Mouse (Mus musculus): Measurements from ENCODE around the gene Itprid1. TPM values are rescaled to one million over a fixed set of nuclear protein-coding genes. Genes with fewer than 3 reads are reported as not detected.

The Itprid1 gene
- polyA plus RNA-seq, 2 experiments, result 0.07 to 0.19 TPM

DNA sequence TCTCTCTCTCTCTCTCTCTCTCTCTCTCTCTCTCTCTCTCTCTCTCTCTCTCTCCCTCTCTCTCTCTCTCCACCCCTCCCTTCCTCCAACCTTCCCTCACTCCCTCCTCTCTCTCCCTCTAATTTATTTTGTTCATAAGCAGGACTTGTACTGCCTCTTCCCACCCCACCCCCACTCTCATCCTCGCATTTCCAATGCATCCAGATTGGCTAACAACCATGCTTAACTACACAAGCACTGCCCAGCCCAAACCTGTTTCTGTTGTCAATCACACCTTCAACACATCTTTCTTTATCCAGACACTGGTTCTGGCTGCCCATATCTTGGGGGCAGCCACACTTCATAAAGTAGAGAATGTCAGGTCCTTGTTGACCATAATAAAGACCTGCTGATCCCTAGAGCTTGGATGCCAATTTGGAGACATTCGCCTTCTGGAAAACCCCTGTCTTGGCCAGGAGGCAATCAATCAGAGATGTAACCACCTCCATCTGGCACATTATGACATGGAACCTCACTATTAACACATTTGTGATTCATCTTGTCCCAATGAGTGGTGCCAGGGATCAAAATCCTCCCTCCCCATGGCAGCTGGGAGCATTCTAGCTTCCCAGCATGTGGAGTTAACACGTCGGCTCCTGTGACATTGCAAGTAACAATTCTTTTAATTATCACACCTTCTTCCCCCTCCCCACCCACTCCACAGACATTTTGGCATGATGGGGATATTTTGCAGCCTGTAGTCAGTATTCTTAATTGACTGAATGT is 84.4 kb downstream of the Itprid1 start:
- TF ChIP-seq POLR2A (IDR thresholded peaks at IDR 0.05; ENCODE audit: borderline replicate concordance, extremely low read depth, insufficient read depth, insufficient read length), result no peak
- 60% methylated on average over 4 of the region's 4 CpGs for WGBS
- Histone ChIP-seq H3K9ac (ENCODE audit: low read depth, low read length, severe bottlenecking) (no peak overlapping the region), H3K4me1 (ENCODE audit: control insufficient read depth, insufficient read depth, low read length) (no peaks in the 10 kb centered on the region), H3K4me2 (replicated peaks; ENCODE audit: low read depth, low read length, severe bottlenecking) (no peak overlapping the region), H3K27me3 (ENCODE audit: control insufficient read depth, insufficient read depth, low read length) (no peaks in the 10 kb centered on the region), H3K36me3 (ENCODE audit: control insufficient read depth, insufficient read depth, low read length) (no peaks in the 10 kb centered on the region), H3K4me3 (replicated peaks; ENCODE audit: low read length) (no peak overlapping the region), H3K27ac (replicated peaks; ENCODE audit: low read depth, low read length) (no peak overlapping the region), H3K9me3 (ENCODE audit: control insufficient read depth, low read length) (no peaks in the 10 kb centered on the region)
- ATAC-seq (ENCODE audit: low FRiP score, low read depth), result no peak
- DNase-seq (ENCODE audit: low spot score), result no peak

DNA sequence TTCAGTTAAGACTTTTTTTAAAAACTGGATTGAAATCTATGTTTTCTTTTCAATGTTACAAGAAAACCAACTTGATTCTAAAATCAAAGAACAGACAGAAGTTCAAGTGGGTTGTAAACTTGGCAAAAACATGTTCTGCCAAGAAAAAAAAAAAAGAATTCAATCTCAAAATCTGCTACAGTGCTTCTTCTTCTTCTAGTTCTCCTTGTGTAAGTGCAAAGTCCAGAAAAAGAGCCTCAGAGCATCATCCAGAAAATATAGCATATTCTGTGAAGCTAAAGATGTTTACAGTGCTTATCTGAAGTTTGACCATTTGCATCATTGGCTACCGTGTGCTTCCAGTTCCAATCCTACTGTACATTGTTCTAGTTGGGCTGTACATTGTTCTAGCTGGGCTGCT is 108.0 kb downstream of the Itprid1 start:
- Histone ChIP-seq H3K36me3 (ENCODE audit: control insufficient read depth, insufficient read depth, low read length) (no peaks in the 10 kb centered on the region), H3K27me3 (ENCODE audit: control insufficient read depth, insufficient read depth, low read length) (no peaks in the 10 kb centered on the region), H3K4me2 (replicated peaks; ENCODE audit: low read depth, low read length, severe bottlenecking) (no peak overlapping the region), H3K4me1 (ENCODE audit: control insufficient read depth, insufficient read depth, low read length) (no peaks in the 10 kb centered on the region), H3K4me3 (replicated peaks; ENCODE audit: low read length) (no peak overlapping the region), H3K27ac (replicated peaks; ENCODE audit: low read depth, low read length) (no peak overlapping the region), H3K9me3 (ENCODE audit: control insufficient read depth, low read length) (no peaks in the 10 kb centered on the region), H3K9ac (ENCODE audit: low read depth, low read length, severe bottlenecking) (no peak overlapping the region)
- 90% methylated on average over 1 of the region's 1 CpGs for WGBS
- no peak for ATAC-seq (ENCODE audit: low FRiP score, low read depth)
- TF ChIP-seq POLR2A (IDR thresholded peaks at IDR 0.05; ENCODE audit: borderline replicate concordance, extremely low read depth, insufficient read depth, insufficient read length), result no peak
- DNase-seq (ENCODE audit: low spot score), result no peak

DNA sequence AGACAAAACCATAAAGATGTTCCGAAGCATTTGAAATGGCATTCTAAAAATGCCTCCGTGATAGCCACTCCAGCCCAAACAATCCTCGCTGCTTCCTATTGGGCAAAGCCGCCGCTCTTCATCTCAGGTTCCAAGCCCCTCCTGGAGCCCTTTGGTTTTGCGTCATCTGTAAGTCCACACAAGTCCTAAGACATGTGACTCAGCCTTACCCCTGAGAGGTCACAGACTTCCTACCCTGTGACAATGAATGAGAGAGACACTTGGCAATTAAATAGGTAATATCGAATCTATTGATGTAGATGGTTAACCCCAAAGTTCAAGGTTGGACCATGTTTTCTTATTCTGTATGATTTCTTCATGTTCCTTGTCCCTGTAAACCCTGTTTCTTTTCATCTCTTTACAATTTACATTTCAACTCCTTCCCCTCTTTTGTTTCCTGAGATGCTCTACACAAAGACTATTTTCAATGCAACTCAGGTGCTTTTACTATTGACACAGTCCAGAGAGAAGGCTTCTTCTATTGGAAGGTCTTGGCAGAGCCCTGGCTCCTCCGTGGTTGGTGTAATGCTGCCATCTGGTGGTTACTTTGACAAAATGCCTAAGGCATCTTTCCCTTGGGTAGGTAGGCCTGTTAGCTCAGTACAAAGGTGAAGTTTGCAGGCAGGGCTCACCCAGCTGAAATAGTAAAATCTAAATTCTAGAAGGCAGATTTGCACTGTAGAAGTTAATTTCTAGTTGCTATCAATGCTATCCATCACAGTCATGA is 113.8 kb downstream of the Itprid1 start:
- Histone ChIP-seq H3K9ac (ENCODE audit: low read depth, low read length, severe bottlenecking) (no peak overlapping the region), H3K4me2 (replicated peaks; ENCODE audit: low read depth, low read length, severe bottlenecking) (no peak overlapping the region), H3K4me3 (replicated peaks; ENCODE audit: low read length) (no peak overlapping the region), H3K36me3 (ENCODE audit: control insufficient read depth, insufficient read depth, low read length) (no peaks in the 10 kb centered on the region), H3K4me1 (ENCODE audit: control insufficient read depth, insufficient read depth, low read length) (no peaks in the 10 kb centered on the region), H3K27ac (replicated peaks; ENCODE audit: low read depth, low read length) (no peak overlapping the region), H3K9me3 (ENCODE audit: control insufficient read depth, low read length) (no peaks in the 10 kb centered on the region), H3K27me3 (ENCODE audit: control insufficient read depth, insufficient read depth, low read length) (no peaks in the 10 kb centered on the region)
- no peak for TF ChIP-seq POLR2A (IDR thresholded peaks at IDR 0.05; ENCODE audit: borderline replicate concordance, extremely low read depth, insufficient read depth, insufficient read length)
- peak; percentile 81 for DNase-seq (ENCODE audit: low spot score)
- no peak; the same call in 1 of the 2 replicates for ATAC-seq (ENCODE audit: low FRiP score, low read depth)
- WGBS, result 76% methylated on average over 8 of the region's 8 CpGs

DNA sequence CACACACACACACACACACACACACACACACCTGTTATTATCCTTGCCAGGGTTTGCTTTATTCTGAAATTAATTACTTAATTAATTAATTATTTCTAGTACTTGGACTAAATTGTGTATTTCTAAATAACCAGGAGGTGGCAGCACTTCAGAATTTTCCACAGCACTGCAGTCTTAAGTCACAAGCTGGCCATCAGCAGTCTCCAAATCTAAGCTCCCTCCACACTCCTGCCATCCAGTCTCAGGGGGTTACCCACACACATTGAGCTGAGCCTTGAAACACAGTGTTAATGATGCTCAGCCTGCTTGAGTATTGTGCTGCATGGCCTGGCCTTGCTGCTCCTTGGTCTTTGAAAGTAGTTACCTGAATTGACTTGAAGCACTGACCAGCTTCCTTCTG is 136.3 kb downstream of the Itprid1 start:
- H3K36me3 ChIP-seq (ENCODE audit: control insufficient read depth, insufficient read depth, low read length), result no peaks in the 10 kb centered on the region
- ATAC-seq (ENCODE audit: low FRiP score, low read depth) (no peak), DNase-seq (ENCODE audit: low spot score) (peak; percentile 33)
- no peaks in the 10 kb centered on the region for H3K27me3 ChIP-seq (ENCODE audit: control insufficient read depth, insufficient read depth, low read length)
- no peak for TF ChIP-seq POLR2A (IDR thresholded peaks at IDR 0.05; ENCODE audit: borderline replicate concordance, extremely low read depth, insufficient read depth, insufficient read length)
- no peaks in the 10 kb centered on the region for H3K9me3 ChIP-seq (ENCODE audit: control insufficient read depth, low read length)
- H3K4me2 ChIP-seq (replicated peaks; ENCODE audit: low read depth, low read length, severe bottlenecking), result no peak overlapping the region
- H3K4me1 ChIP-seq (ENCODE audit: control insufficient read depth, insufficient read depth, low read length), result peaks cover 5% of the 10 kb centered on the region; the same call in 1 of the 2 replicates
- no peak overlapping the region for H3K4me3 ChIP-seq (replicated peaks; ENCODE audit: low read length)
- H3K9ac ChIP-seq (ENCODE audit: low read depth, low read length, severe bottlenecking), result no peak overlapping the region
- H3K27ac ChIP-seq (replicated peaks; ENCODE audit: low read depth, low read length), result no peak overlapping the region

DNA sequence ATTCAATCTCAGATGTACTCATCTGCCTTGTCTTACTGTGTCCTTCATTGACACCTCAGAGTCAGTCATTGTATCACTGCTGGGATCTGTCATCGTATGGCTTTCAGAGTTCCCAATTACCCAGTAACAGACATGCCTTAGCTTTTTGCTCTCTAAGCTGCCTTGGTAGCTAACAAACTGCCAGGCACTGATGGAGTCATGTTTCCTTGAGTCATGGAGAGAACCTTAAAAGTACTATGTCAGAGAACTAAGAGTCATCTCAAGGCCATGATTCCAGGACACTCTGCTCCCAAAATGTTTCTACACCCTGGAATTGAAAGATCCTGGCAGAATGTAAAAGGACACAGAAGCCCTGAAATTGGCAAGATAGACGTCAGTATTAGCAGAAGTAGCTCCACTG is 143.1 kb downstream of the Itprid1 start:
- H3K36me3 ChIP-seq (ENCODE audit: control insufficient read depth, insufficient read depth, low read length), result no peaks in the 10 kb centered on the region
- H3K9ac ChIP-seq (ENCODE audit: low read depth, low read length, severe bottlenecking), result no peak overlapping the region
- H3K9me3 ChIP-seq (ENCODE audit: control insufficient read depth, low read length), result no peaks in the 10 kb centered on the region
- H3K4me3 ChIP-seq (replicated peaks; ENCODE audit: low read length), result no peak overlapping the region
- WGBS, result 82% methylated on average over 2 of the region's 2 CpGs
- no peak for DNase-seq (ENCODE audit: low spot score)
- no peak for ATAC-seq (ENCODE audit: low FRiP score, low read depth)
- H3K27me3 ChIP-seq (ENCODE audit: control insufficient read depth, insufficient read depth, low read length), result no peaks in the 10 kb centered on the region
- H3K4me2 ChIP-seq (replicated peaks; ENCODE audit: low read depth, low read length, severe bottlenecking), result no peak overlapping the region
- no peak overlapping the region for H3K27ac ChIP-seq (replicated peaks; ENCODE audit: low read depth, low read length)
- no peak for TF ChIP-seq POLR2A (IDR thresholded peaks at IDR 0.05; ENCODE audit: borderline replicate concordance, extremely low read depth, insufficient read depth, insufficient read length)
- peaks cover 5% of the 10 kb centered on the region; the same call in 1 of the 2 replicates for H3K4me1 ChIP-seq (ENCODE audit: control insufficient read depth, insufficient read depth, low read length)

Measured in limb, embryonic 14.5 days (tissue).